25 mouse cellular contexts compared by ENCODE assay signal in the genomic region with DNA sequence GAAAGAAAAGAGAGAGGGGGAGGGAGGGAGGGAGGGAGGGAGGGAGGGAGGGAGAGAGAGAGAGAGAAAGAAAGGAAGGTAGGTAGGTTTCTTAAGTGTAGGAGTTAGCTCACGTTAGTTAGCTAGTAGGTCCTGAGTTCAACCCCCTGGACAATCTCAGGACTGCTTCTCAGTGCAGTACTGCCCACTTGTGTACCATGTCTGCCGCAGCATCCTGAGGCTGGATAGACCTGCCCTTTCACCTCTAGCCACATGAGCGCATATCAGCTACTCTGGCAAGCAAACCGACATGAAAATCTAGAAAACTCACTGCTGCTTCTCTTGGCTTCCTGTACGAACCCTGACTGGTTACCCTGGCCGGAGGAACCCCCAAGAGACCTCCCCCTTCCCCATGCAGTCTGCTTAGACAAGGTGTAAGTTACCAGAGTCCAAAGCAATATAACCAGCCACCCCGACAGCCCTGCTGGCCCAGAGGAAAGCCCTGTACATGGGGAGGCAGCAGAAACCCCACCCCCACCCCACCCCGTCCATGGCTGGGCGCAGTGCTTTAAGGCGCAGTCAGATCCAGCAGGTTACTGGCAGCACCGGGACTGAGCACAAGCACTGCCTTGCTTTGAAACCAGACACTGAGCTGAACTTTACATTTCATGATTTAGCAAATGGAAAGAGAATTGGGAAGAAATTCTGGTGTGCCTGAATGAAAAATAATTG. TPM values are rescaled to one million over a fixed set of nuclear protein-coding genes. Genes with fewer than 3 reads are reported as not detected.
DNase-seq lines count a peak whose midpoint lies in the region; ATAC-seq and TF ChIP-seq lines count a peak whose summit lies in the region.
"Had no signal": no experiment of that assay in that cellular context is flagged by ENCODE, and none has a peak within 500 bp of the region (broad histone marks: within the 10 kb centered on the region; RNA-seq: fewer than 3 reads in every experiment).

No protein-coding gene starts in this region.

- no peak overlapping the region for H3K4me3 ChIP-seq in midbrain, embryonic 11.5 days (ENCODE audit: low read depth, low read length)
- H3K4me3 ChIP-seq in midbrain, postnatal 0 days (ENCODE audit: low read depth, low read length): no peak overlapping the region
- H3K4me3 ChIP-seq: forebrain, embryonic 12.5 days; hindbrain, embryonic 15.5 days; intestine, embryonic 15.5 days; limb, embryonic 13.5 days; midbrain, embryonic 12.5 days had no signal

- H3K27me3 ChIP-seq in midbrain, embryonic 11.5 days (ENCODE audit: control insufficient read depth, insufficient read depth, low read length): no peaks in the 10 kb centered on the region
- H3K27me3 ChIP-seq in midbrain, postnatal 0 days (ENCODE audit: insufficient read depth, low read length): no peaks in the 10 kb centered on the region
- H3K27me3 ChIP-seq: forebrain, embryonic 12.5 days; hindbrain, embryonic 15.5 days; intestine, embryonic 15.5 days; limb, embryonic 13.5 days; midbrain, embryonic 12.5 days had no signal

- H3K4me2 ChIP-seq in midbrain, embryonic 11.5 days: no peak overlapping the region
- no peak overlapping the region for H3K4me2 ChIP-seq in midbrain, postnatal 0 days (ENCODE audit: low read depth, low read length, poor library complexity, severe bottlenecking)
- H3K4me2 ChIP-seq: forebrain, embryonic 12.5 days; heart, embryonic 11.5 days; hindbrain, embryonic 15.5 days; intestine, embryonic 15.5 days; limb, embryonic 13.5 days; liver, embryonic 11.5 days; midbrain, embryonic 12.5 days had no signal

- intact Hi-C loops in heart, postnatal 36 days (cut with DNase I): no loop called here

- H3K36me3 ChIP-seq in midbrain, embryonic 11.5 days (ENCODE audit: control insufficient read depth, insufficient read depth, low read length): peaks cover 6% of the 10 kb centered on the region; the same call in 1 of the 2 replicates
- H3K36me3 ChIP-seq in midbrain, postnatal 0 days (ENCODE audit: insufficient read depth, low read length): peaks cover 21% of the 10 kb centered on the region

- DNase-seq in heart, adult 11 months: peak; percentile 88
- DNase-seq in heart, postnatal 36 days: no peak
- no peak for DNase-seq in midbrain, embryonic 11.5 days (ENCODE audit: low spot score, missing footprints)
- DNase-seq in midbrain, postnatal 0 days (ENCODE audit: low spot score): no peak
- DNase-seq in ES-CJ7 (ENCODE audit: low read depth, low spot score): peak; percentile 30
- peak; percentile 26 for DNase-seq in ZHBTc4 (ENCODE audit: low read depth, low spot score)
- DNase-seq: adrenal gland, adult 8-10 months; cerebellum, adult 2 months; cerebellum, postnatal 14 days; gastrocnemius, postnatal 14 days; kidney, adult 2 months; kidney, postnatal 4 days; lung, adult 18-20 months; lung, postnatal 14 days; spleen, adult 18-20 months; thymus, postnatal 25 days had no signal

- 0 out of 2 replicates have a peak, but pooled peaks have one; percentile 24 for ATAC-seq in midbrain, embryonic 11.5 days (ENCODE audit: low FRiP score)
- ATAC-seq in midbrain, postnatal 0 days (ENCODE audit: low FRiP score): no peak
- ATAC-seq in inflammation-experienced regulatory T-cells, adult 6 months: no peak
- ATAC-seq: CD4-positive, CD25-positive, alpha-beta regulatory T cell, adult 4 months; intestine, embryonic 15.5 days had no signal

- no peak overlapping the region for H3K27ac ChIP-seq in midbrain, embryonic 11.5 days (ENCODE audit: low read depth, low read length)
- no peak overlapping the region for H3K27ac ChIP-seq in midbrain, postnatal 0 days (ENCODE audit: low read depth, low read length)
- H3K27ac ChIP-seq: forebrain, embryonic 12.5 days; hindbrain, embryonic 15.5 days; intestine, embryonic 15.5 days; limb, embryonic 13.5 days; midbrain, embryonic 12.5 days had no signal

- 90% methylated on average over 11 of the region's 11 CpGs for WGBS in midbrain, embryonic 11.5 days
- WGBS in midbrain, postnatal 0 days: 90% methylated on average over 11 of the region's 11 CpGs

- H3K9ac ChIP-seq in midbrain, embryonic 11.5 days (ENCODE audit: low read length): no peak overlapping the region
- H3K9ac ChIP-seq in midbrain, postnatal 0 days (replicated peaks; ENCODE audit: low read length, poor library complexity, severe bottlenecking): no peak overlapping the region
- H3K9ac ChIP-seq: forebrain, embryonic 12.5 days; hindbrain, embryonic 15.5 days; intestine, embryonic 15.5 days; limb, embryonic 13.5 days; midbrain, embryonic 12.5 days had no signal

- H3K9me3 ChIP-seq in midbrain, embryonic 11.5 days (ENCODE audit: control insufficient read depth, low read length): no peaks in the 10 kb centered on the region
- no peaks in the 10 kb centered on the region for H3K9me3 ChIP-seq in midbrain, postnatal 0 days (ENCODE audit: low read length)
- H3K9me3 ChIP-seq: forebrain, embryonic 12.5 days; hindbrain, embryonic 15.5 days; intestine, embryonic 15.5 days; limb, embryonic 13.5 days; midbrain, embryonic 12.5 days had no signal

- TF ChIP-seq CTCF in midbrain, postnatal 0 days (IDR thresholded peaks at IDR 0.05): no peak

- H3K4me1 ChIP-seq in midbrain, embryonic 11.5 days (ENCODE audit: control insufficient read depth, insufficient read depth, low read length): no peaks in the 10 kb centered on the region
- H3K4me1 ChIP-seq in midbrain, postnatal 0 days (ENCODE audit: insufficient read depth, low read length): no peaks in the 10 kb centered on the region
- H3K4me1 ChIP-seq: forebrain, embryonic 12.5 days; hindbrain, embryonic 15.5 days; intestine, embryonic 15.5 days; limb, embryonic 13.5 days; midbrain, embryonic 12.5 days had no signal

RNA-seq across cellular contexts. Expression of a gene that starts 21.6 kb away (rescaled TPM):
- total RNA-seq in heart, postnatal 36 days (2021): 10 to 100 TPM; 15.9 to 17.1 TPM
- 65.6 and 67.1 TPM in 2 replicates for polyA plus RNA-seq in midbrain, embryonic 11.5 days (2014; fragmentation: Nextera tagmentation; extraction: Ambion mirVana)
- 91.8 and 145 TPM in 2 replicates for total RNA-seq in midbrain, postnatal 0 days (2014; rRNA removed)
- polyA plus RNA-seq in midbrain, postnatal 0 days (2015; fragmentation: Nextera tagmentation; extraction: Ambion mirVana): 52.1 and 52.6 TPM in 2 replicates
- polyA plus RNA-seq in inflammation-experienced regulatory T-cells, adult 6 months (2017; shearing (Covaris generic)): 10 to 100 TPM; 32.4 to 55.2 (median 40.2) TPM

Comparison
In these comparisons a context has a peak if more than half of its experiments do, and no peak if none do; other contexts are left out.
1. DNase-seq: peak in heart, adult 11 months (single experiment), ES-CJ7 (single experiment) and ZHBTc4 (single experiment); none in heart, postnatal 36 days (0 of 2), midbrain, embryonic 11.5 days (single experiment) and midbrain, postnatal 0 days (single experiment).